Mouse (Mus musculus) neural tube, embryonic 14.5 days (tissue): ENCODE data around the gene Klk1b9. TPM values are rescaled to one million over a fixed set of nuclear protein-coding genes. Genes with fewer than 3 reads are reported as not detected.
"Not testable (repeated sequence)": the region's sequence is repeated elsewhere in the genome, so short reads cannot be mapped to it uniquely, and the experiment has no call there.

ENCODE experiments used
- ATAC-seq: fragments of 200-750 bp; cut with Nextera tagmentation; 2 replicates; pipeline ENCODE4 v1.8.0; 2017; ENCODE audit warnings: low read depth, mild to moderate bottlenecking, moderate TSS enrichment, moderate library complexity
- H3K27ac ChIP-seq: fragments of 300-500 bp; sonication (generic); 2 replicates; pipeline ENCODE4 v1.5.1; 2014; ENCODE audit warnings: low read depth, mild to moderate bottlenecking, control low read depth, low read length, moderate library complexity, mixed read lengths
- H3K27me3 ChIP-seq: fragments of 300-500 bp; sonication (generic); 2 replicates; pipeline ENCODE4 v1.6.1; 2014; ENCODE audit warnings: low read length; ENCODE audit not compliant: control insufficient read depth, insufficient read depth
- H3K36me3 ChIP-seq: fragments of 300-500 bp; sonication (generic); 2 replicates; pipeline ENCODE4 v1.6.1; 2014; ENCODE audit warnings: low read length, mixed read lengths; ENCODE audit not compliant: control insufficient read depth, insufficient read depth
- H3K4me1 ChIP-seq: fragments of 300-500 bp; sonication (generic); 2 replicates; pipeline ENCODE4 v1.6.1; 2014; ENCODE audit warnings: low read length; ENCODE audit not compliant: control insufficient read depth, insufficient read depth
- H3K4me2 ChIP-seq: fragments of 300-500 bp; sonication (generic); 2 replicates; pipeline ENCODE4 v1.6.1; 2014; ENCODE audit warnings: mild to moderate bottlenecking, low read depth, low read length, control low read depth
- H3K4me3 ChIP-seq: fragments of 300-500 bp; sonication (generic); 2 replicates; pipeline ENCODE4 v1.5.1; 2014; ENCODE audit warnings: low read depth, low read length, control low read depth, mixed read lengths
- H3K9ac ChIP-seq: fragments of 300-500 bp; sonication (generic); replicated peaks from 2 replicates; pipeline ENCODE4 v1.6.1; 2014; ENCODE audit warnings: low read depth, mild to moderate bottlenecking, control low read depth, low read length, mixed read lengths
- H3K9me3 ChIP-seq: fragments of 300-500 bp; sonication (generic); 2 replicates; pipeline ENCODE4 v1.6.1; 2016; ENCODE audit warnings: low read length; ENCODE audit not compliant: control insufficient read depth
- WGBS: fragments of 180-500 bp; shearing (Covaris S2); extraction: QIAGEN DNeasy Blood & Tissue Kit; methylation state at CpG from one replicate; pipeline ENCODE4 v1.1.7; 2014; 5-methylcytosine and 5-hydroxymethylcytosine counted together
- polyA plus RNA-seq: library from polyadenylated mRNA; unstranded; fragments of >200 nt; fragmentation: Nextera tagmentation; extraction: Ambion mirVana; gene quantifications from 2 replicates; pipeline ENCODE4 v1.2.1, GENCODE M21; 2014

The Klk1b9 gene
- polyA plus RNA-seq = not detected in 2 replicates

- 82% methylated on average over 1 of the region's 1 CpGs for WGBS
Observed at GRCm38 (mm10) chr7:43975761-43976160, at the start of gene Klk1b9. TSS of gene Klk1b9 (plus strand) at chr7:43976061.

GRCm38 (mm10) chr7:43928521-43928920, 47.3 kb upstream of the Klk1b9 start:
- Histone ChIP-seq H3K9ac (no peak overlapping the region), H3K4me1 (no peaks in the 10 kb centered on the region), H3K4me2 (no peak overlapping the region), H3K27me3 (no peaks in the 10 kb centered on the region), H3K4me3 (no peak overlapping the region), H3K36me3 (no peaks in the 10 kb centered on the region), H3K9me3 (no peaks in the 10 kb centered on the region), H3K27ac (no peak overlapping the region)
- 53% methylated on average over 4 of the region's 4 CpGs for WGBS
- ATAC-seq = no peak

More at GRCm38 (mm10) chr7:43975761-43976160, at the start of gene Klk1b9:
- H3K36me3 ChIP-seq, H3K27ac ChIP-seq, ATAC-seq, H3K27me3 ChIP-seq, H3K9ac ChIP-seq, H3K4me2 ChIP-seq, H3K9me3 ChIP-seq, H3K4me3 ChIP-seq, H3K4me1 ChIP-seq: not testable (repeated sequence)

- ATAC-seq = no peak
- Histone ChIP-seq H3K9ac (no peak overlapping the region), H3K36me3 (no peaks in the 10 kb centered on the region), H3K9me3 (no peaks in the 10 kb centered on the region), H3K27ac (no peak overlapping the region), H3K27me3 (no peaks in the 10 kb centered on the region), H3K4me3 (no peak overlapping the region), H3K4me1 (no peaks in the 10 kb centered on the region), H3K4me2 (no peak overlapping the region)
- 69% methylated on average over 4 of the region's 4 CpGs for WGBS
Observed at GRCm38 (mm10) chr7:43932337-43932736, 43.5 kb upstream of the Klk1b9 start.

GRCm38 (mm10) chr7:43933440-43933839, 42.4 kb upstream of the Klk1b9 start, which contains the start of gene Klk15:
TSS of gene Klk15 (plus strand) at chr7:43933740.
- no peaks in the 10 kb centered on the region for H3K27me3 ChIP-seq
- 88% methylated on average over 3 of the region's 3 CpGs for WGBS
- H3K9ac ChIP-seq = no peak within 1 kb of the TSS
- H3K4me3 ChIP-seq = no peak within 1 kb of the TSS
- ATAC-seq = no peak
- H3K4me1 ChIP-seq = no peaks in the 10 kb centered on the region
- no peak within 1 kb of the TSS for H3K4me2 ChIP-seq
- H3K27ac ChIP-seq = no peak within 1 kb of the TSS
- no peaks in the 10 kb centered on the region for H3K9me3 ChIP-seq
- no peaks in the 10 kb centered on the region for H3K36me3 ChIP-seq

- no peak for ATAC-seq
- Histone ChIP-seq H3K36me3 (no peaks in the 10 kb centered on the region), H3K27me3 (no peaks in the 10 kb centered on the region), H3K4me1 (no peaks in the 10 kb centered on the region), H3K9me3 (no peaks in the 10 kb centered on the region), H3K9ac (no peak overlapping the region), H3K4me3 (no peak overlapping the region), H3K27ac (no peak overlapping the region), H3K4me2 (no peak overlapping the region)
- 74% methylated on average over 3 of the region's 3 CpGs for WGBS
Observed at GRCm38 (mm10) chr7:43934747-43935146, 41.1 kb upstream of the Klk1b9 start.

- Histone ChIP-seq H3K9ac (no peak overlapping the region), H3K4me3 (no peak overlapping the region), H3K27me3 (no peaks in the 10 kb centered on the region), H3K36me3 (no peaks in the 10 kb centered on the region), H3K4me2 (no peak overlapping the region), H3K9me3 (no peaks in the 10 kb centered on the region), H3K4me1 (no peaks in the 10 kb centered on the region), H3K27ac (no peak overlapping the region)
- WGBS = 88% methylated on average over 14 of the region's 14 CpGs
- ATAC-seq = no peak
Observed at GRCm38 (mm10) chr7:43936551-43936950, 39.3 kb upstream of the Klk1b9 start.

- H3K4me3 ChIP-seq, H3K4me1 ChIP-seq, ATAC-seq, H3K9ac ChIP-seq, H3K9me3 ChIP-seq, H3K27ac ChIP-seq, H3K4me2 ChIP-seq, H3K36me3 ChIP-seq, H3K27me3 ChIP-seq: not testable (repeated sequence)
- WGBS = 63% methylated on average over 3 of the region's 3 CpGs
Observed at GRCm38 (mm10) chr7:43942293-43942692, 33.6 kb upstream of the Klk1b9 start.

DNA sequence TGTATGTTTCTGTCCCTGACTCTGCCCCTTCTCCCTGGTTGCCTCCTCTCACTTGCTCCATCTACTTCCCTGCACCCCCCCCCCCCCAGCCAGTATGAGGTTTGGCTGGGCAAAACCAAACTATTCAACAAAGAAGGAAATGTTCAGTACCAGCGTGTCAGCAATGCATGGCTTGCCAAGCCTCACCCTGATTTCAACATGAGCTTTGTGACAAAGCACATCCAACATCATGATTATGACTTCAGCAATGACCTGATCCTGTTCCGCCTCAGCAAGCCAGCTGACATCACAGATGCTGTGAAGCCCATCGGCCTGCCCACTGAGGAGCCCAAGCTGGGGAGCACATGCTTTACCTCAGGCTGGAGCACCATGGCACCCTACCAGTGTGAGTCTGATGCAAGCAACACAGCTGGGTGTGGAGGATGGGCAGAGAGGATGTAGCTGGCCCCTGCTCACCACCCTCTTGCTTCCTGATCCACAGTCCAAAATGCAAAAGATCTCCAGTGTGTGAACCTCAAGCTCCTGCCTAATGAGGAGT, 31.1 kb upstream of the Klk1b9 start:
- Histone ChIP-seq H3K9me3 (no peaks in the 10 kb centered on the region), H3K27ac (no peak overlapping the region), H3K4me3 (no peak overlapping the region), H3K9ac (no peak overlapping the region), H3K4me1 (no peaks in the 10 kb centered on the region), H3K36me3 (no peaks in the 10 kb centered on the region), H3K4me2 (no peak overlapping the region), H3K27me3 (no peaks in the 10 kb centered on the region)
- WGBS = 81% methylated on average over 3 of the region's 3 CpGs
- no peak for ATAC-seq

GRCm38 (mm10) chr7:43950364-43950763, 25.5 kb upstream of the Klk1b9 start, which contains the start of gene Klk1b8:
TSS of gene Klk1b8 (plus strand) at chr7:43950664.
- H3K27me3 ChIP-seq = no peaks in the 10 kb centered on the region
- H3K9ac ChIP-seq = no peak within 1 kb of the TSS
- no peaks in the 10 kb centered on the region for H3K9me3 ChIP-seq
- WGBS = 76% methylated on average over 2 of the region's 2 CpGs
- ATAC-seq = no peak
- H3K4me2 ChIP-seq = no peak within 1 kb of the TSS
- H3K4me3 ChIP-seq = no peak within 1 kb of the TSS
- H3K36me3 ChIP-seq = no peaks in the 10 kb centered on the region
- H3K4me1 ChIP-seq = no peaks in the 10 kb centered on the region
- no peak within 1 kb of the TSS for H3K27ac ChIP-seq
